Mouse (Mus musculus) embryonic facial prominence, embryonic 12.5 days (tissue): Measurements from ENCODE around the gene Syn3. TPM values are rescaled to one million over a fixed set of nuclear protein-coding genes. Genes with fewer than 3 reads are reported as not detected.

Experiments used
- ATAC-seq: fragments of 200-750 bp; cut with Nextera tagmentation; 2 replicates; pipeline ENCODE4 v1.8.0; 2017; ENCODE audit not compliant: insufficient number of reproducible peaks, insufficient read depth, low FRiP score, low TSS enrichment
- H3K27ac ChIP-seq: fragments of 300-500 bp; sonication (generic); 2 replicates; pipeline ENCODE4 v1.5.1; 2016; ENCODE audit warnings: mild to moderate bottlenecking
- H3K27me3 ChIP-seq: fragments of 300-500 bp; sonication (generic); 2 replicates; pipeline ENCODE4 v1.6.1; 2016; ENCODE audit warnings: mild to moderate bottlenecking, moderate library complexity
- H3K36me3 ChIP-seq: fragments of 300-500 bp; sonication (generic); 2 replicates; pipeline ENCODE4 v1.6.1; 2016; ENCODE audit warnings: mild to moderate bottlenecking
- H3K4me1 ChIP-seq: fragments of 300-500 bp; sonication (generic); 2 replicates; pipeline ENCODE4 v1.6.1; 2016
- H3K4me2 ChIP-seq: fragments of 300-500 bp; sonication (generic); replicated peaks from 2 replicates; pipeline ENCODE4 v1.6.1; 2016; ENCODE audit warnings: mild to moderate bottlenecking, moderate library complexity
- H3K4me3 ChIP-seq: fragments of 300-500 bp; sonication (generic); 2 replicates; pipeline ENCODE4 v1.5.1; 2016; ENCODE audit warnings: mild to moderate bottlenecking
- H3K9ac ChIP-seq: fragments of 300-500 bp; sonication (generic); 2 replicates; pipeline ENCODE4 v1.6.1; 2016; ENCODE audit warnings: mild to moderate bottlenecking, moderate library complexity
- H3K9me3 ChIP-seq: fragments of 300-500 bp; sonication (generic); 2 replicates; pipeline ENCODE4 v1.6.1; 2016; ENCODE audit warnings: mild to moderate bottlenecking, moderate library complexity
- WGBS: fragments of 180-500 bp; shearing (Covaris S2); methylation state at CpG from one replicate; pipeline ENCODE4 v1.1.7; 2016; 5-methylcytosine and 5-hydroxymethylcytosine counted together
- polyA plus RNA-seq: library from polyadenylated mRNA; unstranded; fragments of >200 nt; fragmentation: Nextera tagmentation; extraction: Ambion mirVana; gene quantifications from 2 replicates; pipeline ENCODE4 v1.2.1, GENCODE M21; 2016

Gene Syn3
- polyA plus RNA-seq, 1 experiment from 2014 or later: 4.0 TPM

DNA sequence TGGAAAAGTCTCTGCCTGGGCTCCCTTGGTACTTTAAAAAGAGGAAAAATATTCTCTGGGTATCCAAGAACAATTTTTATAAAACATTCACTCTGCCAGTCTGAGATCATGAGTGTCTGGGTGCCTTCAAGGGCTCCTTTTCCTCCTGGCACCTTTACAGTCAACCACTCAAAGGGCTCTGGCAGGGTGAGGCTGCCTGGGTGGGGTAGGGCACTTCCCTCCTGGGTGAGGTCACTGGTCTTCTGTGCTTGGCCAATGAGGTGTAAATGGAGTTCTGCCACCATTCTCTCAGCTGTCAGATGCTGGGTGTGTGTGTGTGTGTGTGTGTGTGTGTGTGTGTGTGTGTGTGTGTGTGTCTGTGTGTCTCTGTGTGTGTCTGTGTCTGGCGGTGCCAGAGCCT, 39.1 kb downstream of the Syn3 start:
- Histone ChIP-seq H3K27me3 (no peaks in the 10 kb centered on the region), H3K9me3 (no peaks in the 10 kb centered on the region), H3K27ac (no peak overlapping the region), H3K36me3 (no peaks in the 10 kb centered on the region), H3K9ac (no peak overlapping the region), H3K4me3 (no peak overlapping the region), H3K4me2 (no peak overlapping the region), H3K4me1 (peaks cover 3% of the 10 kb centered on the region)
- ATAC-seq: no peak
- WGBS: 91% methylated on average over 1 of the region's 1 CpGs

- Histone ChIP-seq H3K9ac (no peak overlapping the region), H3K4me3 (no peak overlapping the region), H3K27me3 (no peaks in the 10 kb centered on the region), H3K9me3 (no peaks in the 10 kb centered on the region), H3K4me2 (no peak overlapping the region), H3K4me1 (no peaks in the 10 kb centered on the region), H3K36me3 (no peaks in the 10 kb centered on the region), H3K27ac (no peak overlapping the region)
- no peak for ATAC-seq
Measured at GRCm38 (mm10) chr10:86457665-86458209, 41.0 kb downstream of the Syn3 start.

GRCm38 (mm10) chr10:86457195-86457594, 41.5 kb downstream of the Syn3 start:
- Histone ChIP-seq H3K4me3 (no peak overlapping the region), H3K27ac (no peak overlapping the region), H3K4me1 (no peaks in the 10 kb centered on the region), H3K9me3 (no peaks in the 10 kb centered on the region), H3K36me3 (no peaks in the 10 kb centered on the region), H3K9ac (no peak overlapping the region), H3K27me3 (no peaks in the 10 kb centered on the region), H3K4me2 (no peak overlapping the region)
- 20% methylated on average over 4 of the region's 4 CpGs for WGBS
- ATAC-seq: no peak

DNA sequence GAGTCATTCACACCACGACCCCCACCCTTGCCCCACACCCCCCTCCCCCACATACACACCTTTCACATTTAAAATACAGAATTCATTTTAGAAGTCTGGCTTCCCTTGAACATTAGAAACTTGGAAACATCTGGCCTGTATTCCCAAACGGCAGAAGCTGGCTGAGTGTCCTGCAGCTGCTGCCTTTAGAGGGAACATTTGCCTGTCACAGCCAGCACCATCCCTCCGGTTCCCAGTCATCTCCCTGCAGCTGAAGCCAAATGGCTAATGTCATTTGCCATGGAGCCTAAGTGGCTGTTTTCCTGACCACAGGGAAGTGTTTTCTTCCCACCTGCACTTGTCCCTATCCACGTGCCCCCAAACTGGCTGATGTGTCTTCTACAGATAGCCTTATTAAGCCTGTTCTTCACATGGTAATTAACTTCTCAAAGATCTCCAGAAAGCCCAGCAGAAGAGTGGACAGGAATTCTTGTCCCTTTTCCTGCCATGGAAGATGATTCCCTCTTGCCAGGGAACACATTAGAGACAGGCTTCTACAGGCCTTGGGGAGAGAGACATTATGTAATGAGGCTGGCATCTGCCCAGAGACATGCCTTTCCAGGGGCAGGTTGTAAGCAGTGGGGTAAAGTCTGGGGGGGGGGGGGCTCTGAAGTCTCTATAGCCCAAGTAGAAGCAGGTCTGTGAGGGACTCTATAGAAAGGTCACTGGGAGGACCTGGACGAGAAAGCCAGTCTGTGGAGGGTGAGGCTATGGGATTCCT, 43.2 kb downstream of the Syn3 start:
- no peak for ATAC-seq
- H3K27me3 ChIP-seq: no peaks in the 10 kb centered on the region
- H3K9me3 ChIP-seq: no peaks in the 10 kb centered on the region
- WGBS: 53% methylated on average over 5 of the region's 5 CpGs
- no peak overlapping the region for H3K4me2 ChIP-seq
- H3K9ac ChIP-seq: no peak overlapping the region
- H3K4me3 ChIP-seq: no peak overlapping the region
- no peak overlapping the region for H3K27ac ChIP-seq
- no peaks in the 10 kb centered on the region for H3K36me3 ChIP-seq
- no peaks in the 10 kb centered on the region for H3K4me1 ChIP-seq

- Histone ChIP-seq H3K4me3 (no peak overlapping the region), H3K27ac (no peak overlapping the region), H3K36me3 (no peaks in the 10 kb centered on the region), H3K9me3 (no peaks in the 10 kb centered on the region), H3K27me3 (no peaks in the 10 kb centered on the region), H3K4me1 (no peaks in the 10 kb centered on the region), H3K4me2 (no peak overlapping the region), H3K9ac (no peak overlapping the region)
- WGBS: 38% methylated on average over 6 of the region's 6 CpGs
- ATAC-seq: peak; percentile 36; the same call in 1 of the 2 replicates
Measured at GRCm38 (mm10) chr10:86452326-86452995, 46.2 kb downstream of the Syn3 start.

- Histone ChIP-seq H3K27ac (no peak overlapping the region), H3K4me1 (no peaks in the 10 kb centered on the region), H3K36me3 (no peaks in the 10 kb centered on the region), H3K4me3 (no peak overlapping the region), H3K4me2 (no peak overlapping the region), H3K9ac (no peak overlapping the region), H3K27me3 (no peaks in the 10 kb centered on the region), H3K9me3 (no peaks in the 10 kb centered on the region)
- no peak for ATAC-seq
- WGBS: 88% methylated on average over 5 of the region's 5 CpGs
Measured at GRCm38 (mm10) chr10:86451294-86451693, 47.4 kb downstream of the Syn3 start.

GRCm38 (mm10) chr10:86446649-86447048, 52.0 kb downstream of the Syn3 start:
- Histone ChIP-seq H3K4me1 (no peaks in the 10 kb centered on the region), H3K36me3 (no peaks in the 10 kb centered on the region), H3K4me2 (no peak overlapping the region), H3K27me3 (no peaks in the 10 kb centered on the region), H3K9ac (no peak overlapping the region), H3K4me3 (no peak overlapping the region), H3K27ac (no peak overlapping the region), H3K9me3 (no peaks in the 10 kb centered on the region)
- ATAC-seq: no peak

DNA sequence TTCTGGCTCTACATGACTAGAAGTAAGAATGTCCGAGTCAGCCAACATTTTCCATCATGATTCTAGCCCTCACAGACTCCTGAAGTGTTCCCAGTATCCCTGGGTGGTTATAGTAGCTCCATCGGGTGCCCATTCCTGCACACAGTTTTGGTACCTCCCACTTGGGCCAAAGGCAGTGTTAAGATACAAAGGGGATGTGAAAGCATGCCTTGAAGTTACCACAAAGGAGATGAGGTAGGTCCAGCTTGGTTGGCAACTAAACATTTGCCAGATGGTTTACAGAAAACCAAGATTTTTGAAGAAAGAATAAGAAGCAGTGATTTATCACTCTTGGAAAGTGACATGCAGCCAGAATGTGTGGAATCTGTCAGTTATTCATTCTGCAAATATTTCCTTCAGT, 53.5 kb downstream of the Syn3 start:
- no peaks in the 10 kb centered on the region for H3K4me1 ChIP-seq
- H3K27me3 ChIP-seq: no peaks in the 10 kb centered on the region
- no peak overlapping the region for H3K27ac ChIP-seq
- 72% methylated on average over 2 of the region's 2 CpGs for WGBS
- H3K4me3 ChIP-seq: no peak overlapping the region
- ATAC-seq: no peak
- no peak overlapping the region for H3K4me2 ChIP-seq
- no peak overlapping the region for H3K9ac ChIP-seq
- H3K36me3 ChIP-seq: no peaks in the 10 kb centered on the region
- H3K9me3 ChIP-seq: no peaks in the 10 kb centered on the region

- H3K36me3 ChIP-seq: no peaks in the 10 kb centered on the region
- no peak overlapping the region for H3K27ac ChIP-seq
- H3K4me2 ChIP-seq: no peak overlapping the region
- H3K4me1 ChIP-seq: no peaks in the 10 kb centered on the region
- no peak overlapping the region for H3K9ac ChIP-seq
- no peaks in the 10 kb centered on the region for H3K27me3 ChIP-seq
- no peak overlapping the region for H3K4me3 ChIP-seq
- no peaks in the 10 kb centered on the region for H3K9me3 ChIP-seq
- WGBS: 66% methylated on average over 3 of the region's 3 CpGs
- ATAC-seq: no peak
Measured at GRCm38 (mm10) chr10:86444665-86445064, 54.0 kb downstream of the Syn3 start.

DNA sequence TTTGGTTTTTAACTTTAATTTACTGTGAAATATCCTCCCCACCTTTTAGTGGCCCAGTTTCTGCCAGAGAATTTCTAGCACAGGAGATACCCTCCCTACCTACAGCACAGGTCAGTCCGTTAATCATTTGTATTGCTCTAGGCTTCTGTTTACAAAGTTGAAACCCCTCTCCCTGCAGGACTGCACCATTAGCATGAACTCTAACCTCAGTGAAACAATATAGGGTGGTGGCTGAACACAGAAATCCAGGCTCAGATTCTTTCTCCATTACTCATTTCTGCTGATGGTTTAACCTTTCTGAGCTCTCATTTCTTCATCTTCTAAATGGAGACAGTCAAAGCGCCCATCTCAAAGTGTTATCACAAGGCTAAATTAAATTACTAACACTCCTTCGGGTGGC, 56.9 kb downstream of the Syn3 start:
- no peaks in the 10 kb centered on the region for H3K4me1 ChIP-seq
- WGBS: 64% methylated on average over 3 of the region's 3 CpGs
- no peaks in the 10 kb centered on the region for H3K9me3 ChIP-seq
- H3K4me2 ChIP-seq: no peak overlapping the region
- H3K9ac ChIP-seq: no peak overlapping the region
- H3K27ac ChIP-seq: no peak overlapping the region
- ATAC-seq: no peak
- H3K36me3 ChIP-seq: no peaks in the 10 kb centered on the region
- H3K4me3 ChIP-seq: no peak overlapping the region
- no peaks in the 10 kb centered on the region for H3K27me3 ChIP-seq

DNA sequence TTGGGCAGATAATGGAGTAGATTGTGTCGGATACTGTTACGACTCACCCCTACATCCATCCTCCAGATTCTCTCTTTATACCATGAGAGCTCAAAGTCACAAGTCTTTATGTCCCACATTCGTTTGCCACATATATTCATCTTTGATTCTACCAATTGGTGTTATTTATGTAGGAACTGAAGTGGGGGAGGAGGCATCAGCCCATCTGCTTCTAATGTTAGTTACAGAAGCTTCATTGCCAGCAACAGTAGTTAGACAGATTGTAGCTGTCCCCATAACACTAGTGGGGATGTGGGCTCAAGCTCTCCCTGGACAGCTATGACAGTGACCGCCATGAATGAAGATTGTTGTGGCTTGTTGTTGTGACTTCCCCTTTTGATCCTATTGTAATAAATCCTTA, 59.1 kb downstream of the Syn3 start:
- Histone ChIP-seq H3K36me3 (no peaks in the 10 kb centered on the region), H3K4me3 (no peak overlapping the region), H3K9ac (no peak overlapping the region), H3K27me3 (no peaks in the 10 kb centered on the region), H3K4me1 (no peaks in the 10 kb centered on the region), H3K4me2 (no peak overlapping the region), H3K9me3 (no peaks in the 10 kb centered on the region), H3K27ac (no peak overlapping the region)
- 90% methylated on average over 4 of the region's 4 CpGs for WGBS
- ATAC-seq: no peak

DNA sequence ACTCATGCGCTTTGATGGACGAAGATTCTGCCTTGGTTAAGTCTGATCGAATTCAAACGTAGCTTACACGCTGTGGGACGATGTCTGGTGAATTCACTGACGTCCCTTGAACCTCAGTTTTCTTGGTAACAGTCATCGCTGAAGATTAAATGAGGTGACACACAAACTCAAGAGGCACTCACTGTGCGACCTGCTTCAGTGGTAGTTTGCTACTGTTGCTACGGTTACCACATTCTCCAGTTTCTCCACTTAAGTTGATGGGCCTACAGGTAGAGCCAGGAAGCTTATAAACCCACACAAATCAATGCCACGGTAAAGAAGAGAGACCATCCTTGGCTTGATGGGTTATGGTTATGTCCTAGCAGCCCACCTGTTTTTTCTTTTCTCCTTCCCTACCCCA, 61.4 kb downstream of the Syn3 start:
- whole genome bisulfite sequencing: 88% methylated on average over 11 of the region's 11 CpGs
- H3K9me3 ChIP-seq: no peaks in the 10 kb centered on the region
- no peak for ATAC-seq
- no peaks in the 10 kb centered on the region for H3K36me3 ChIP-seq
- no peak overlapping the region for H3K9ac ChIP-seq
- H3K4me3 ChIP-seq: no peak overlapping the region
- H3K4me1 ChIP-seq: no peaks in the 10 kb centered on the region
- H3K27me3 ChIP-seq: no peaks in the 10 kb centered on the region
- H3K27ac ChIP-seq: no peak overlapping the region
- H3K4me2 ChIP-seq: no peak overlapping the region
